Mouse (Mus musculus) frontal cortex, postnatal 25 days (tissue): ENCODE results near the gene Mtch2.

Experiments
- DNase-seq, 2 experiments: peaks; one replicate each; pipeline ENCODE4 v3.0.0; 2022; ENCODE audit warnings: low spot score in 2 of 2

Mtch2 gene

GRCm38 (mm10) chr2:90906721-90907120, 59.8 kb downstream of the Mtch2 start:
- no peak for DNase-seq

GRCm38 (mm10) chr2:90910861-90911260, 63.9 kb downstream of the Mtch2 start:
- no peak for DNase-seq

GRCm38 (mm10) chr2:90911668-90912067, 64.7 kb downstream of the Mtch2 start:
- no peak for DNase-seq

- DNase-seq: no peak
Measured at GRCm38 (mm10) chr2:90913671-90914070, 66.7 kb downstream of the Mtch2 start.

- DNase-seq: no peak
Measured at GRCm38 (mm10) chr2:90915516-90915915, 68.6 kb downstream of the Mtch2 start.
